Mouse (Mus musculus): Measurements from ENCODE around the gene Map2.

DNA sequence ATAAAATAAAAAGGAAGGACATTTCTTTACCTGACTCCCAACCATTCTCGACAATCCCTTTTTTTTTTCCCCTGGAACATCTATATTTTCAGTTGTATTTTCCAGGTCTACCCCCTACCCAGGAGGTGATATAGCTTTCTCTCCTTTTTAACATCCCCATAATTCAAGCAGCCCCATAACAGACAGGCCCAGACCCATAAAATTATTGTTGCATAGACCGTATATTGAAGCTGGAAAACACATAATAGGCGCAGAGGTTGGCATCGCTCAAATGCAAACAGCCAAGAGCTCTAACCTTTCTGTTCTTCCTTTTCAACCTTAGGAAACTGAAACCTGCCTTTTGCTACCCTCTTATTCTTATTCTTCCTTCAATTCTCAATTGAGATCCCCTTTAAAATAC is 211.2 kb downstream of the Map2 start:
- no peak for TF ChIP-seq CTCF (IDR thresholded peaks at IDR 0.05; ENCODE audit: low read depth, low read length)
- TF ChIP-seq TAL1 (conservative IDR thresholded peaks at IDR 0.05; ENCODE audit: low read depth, low read length): no peak
- TF ChIP-seq GATA1 (IDR thresholded peaks at IDR 0.05; ENCODE audit: borderline replicate concordance, low read length): no peak

Measured in G1E (cell line).